Mouse (Mus musculus) forebrain, postnatal 0 days (tissue): ENCODE data around the gene Mtmr4. TPM values are rescaled to one million over a fixed set of nuclear protein-coding genes. Genes with fewer than 3 reads are reported as not detected.

ENCODE experiments used
- ATAC-seq: fragments of 200-750 bp; cut with Nextera tagmentation; 2 replicates; pipeline ENCODE4 v1.8.0; 2017; ENCODE audit warnings: mild to moderate bottlenecking, moderate library complexity
- DNase-seq: peaks from one replicate; pipeline ENCODE4 v3.0.0-alpha.2; 2015
- H3K27ac ChIP-seq: fragments of 300-500 bp; sonication (generic); 2 replicates; pipeline ENCODE4 v1.5.1; 2014; ENCODE audit warnings: low read depth, mild to moderate bottlenecking, antibody characterized with exemption, low read length, moderate library complexity, mixed read lengths
- H3K27me3 ChIP-seq: fragments of 300-500 bp; sonication (generic); 2 replicates; pipeline ENCODE4 v1.6.1; 2014; ENCODE audit warnings: mild to moderate bottlenecking, low read length, mixed read lengths; ENCODE audit not compliant: insufficient read depth
- H3K36me3 ChIP-seq: fragments of 300-500 bp; sonication (generic); 2 replicates; pipeline ENCODE4 v1.6.1; 2014; ENCODE audit warnings: mild to moderate bottlenecking, moderate library complexity; ENCODE audit not compliant: insufficient read depth
- H3K4me1 ChIP-seq: fragments of 300-500 bp; sonication (generic); 2 replicates; pipeline ENCODE4 v1.6.1; 2014; ENCODE audit warnings: antibody characterized with exemption; ENCODE audit not compliant: insufficient read depth
- H3K4me2 ChIP-seq: fragments of 300-500 bp; sonication (generic); 2 replicates; pipeline ENCODE4 v1.6.1; 2014; ENCODE audit warnings: low read depth, mild to moderate bottlenecking, moderate library complexity
- H3K4me3 ChIP-seq: fragments of 300-500 bp; sonication (generic); 2 replicates; pipeline ENCODE4 v1.5.1; 2014; ENCODE audit warnings: low read depth, low read length, mixed read lengths
- H3K9ac ChIP-seq: fragments of 300-500 bp; sonication (generic); 2 replicates; pipeline ENCODE4 v1.6.1; 2014; ENCODE audit warnings: mild to moderate bottlenecking
- H3K9me3 ChIP-seq: fragments of 300-500 bp; sonication (generic); 2 replicates; pipeline ENCODE4 v1.6.1; 2016; ENCODE audit warnings: low read length
- CTCF ChIP-seq: sonication (generic); IDR thresholded peaks from 2 replicates; pipeline ENCODE4 v1.5.1; 2016; ENCODE audit warnings: antibody characterized with exemption, control low read depth, low read depth
- WGBS: fragments of 180-500 bp; shearing (Covaris S2); extraction: QIAGEN DNeasy Blood & Tissue Kit; methylation state at CpG from one replicate; pipeline ENCODE4 v1.1.7; 2014; 5-methylcytosine and 5-hydroxymethylcytosine counted together
- polyA plus RNA-seq: library from polyadenylated mRNA; unstranded; fragments of >200 nt; fragmentation: Nextera tagmentation; extraction: Ambion mirVana; gene quantifications from 2 replicates; pipeline ENCODE4 v1.2.1, GENCODE M21; 2015
- total RNA-seq: library from RNA; depleted of rRNA; stranded (reverse); fragments of >200 nt; gene quantifications from 2 replicates; pipeline ENCODE4 v1.2.3, GENCODE M21; 2014; rRNA removed

Gene Mtmr4
- total RNA-seq (85.6 and 86.3 TPM in 2 replicates), polyA plus RNA-seq (28.7 and 32.7 TPM in 2 replicates)

GRCm38 (mm10) chr11:87591526-87592353, at the start of gene Mtmr4:
Mtmr4 (plus strand) TSS chr11:87592162.
- Histone ChIP-seq H3K27ac (peak within 1 kb of the TSS; percentile 89), H3K9me3 (no peaks in the 10 kb centered on the region), H3K27me3 (no peaks in the 10 kb centered on the region), H3K4me3 (peak within 1 kb of the TSS; percentile 83), H3K36me3 (0 out of 2 replicates have a peak, but pooled peaks cover 2% of the 10 kb centered on the region), H3K9ac (peak within 1 kb of the TSS; percentile 71), H3K4me2 (peak within 1 kb of the TSS; percentile 76), H3K4me1 (peaks cover 13% of the 10 kb centered on the region; the same call in 1 of the 2 replicates)
- DNase-seq (peak; percentile 100), ATAC-seq (peak; percentile 97)
- WGBS, result 1% methylated on average over 61 of the region's 61 CpGs
- peak; percentile 34; the same call in 1 of the 2 replicates for TF ChIP-seq CTCF

- no peaks in the 10 kb centered on the region for H3K9me3 ChIP-seq
- no peak overlapping the region for H3K4me3 ChIP-seq
- DNase-seq (no peak), ATAC-seq (no peak)
- H3K9ac ChIP-seq, result no peak overlapping the region
- H3K27ac ChIP-seq, result no peak overlapping the region
- H3K4me2 ChIP-seq, result no peak overlapping the region
- WGBS, result 46% methylated on average over 8 of the region's 8 CpGs
- no peaks in the 10 kb centered on the region for H3K36me3 ChIP-seq
- no peaks in the 10 kb centered on the region for H3K4me1 ChIP-seq
- H3K27me3 ChIP-seq, result no peaks in the 10 kb centered on the region
- no peak for TF ChIP-seq CTCF
Observed at GRCm38 (mm10) chr11:87542285-87542684, 49.7 kb upstream of the Mtmr4 start.

- no peak for ATAC-seq
- Histone ChIP-seq H3K4me2 (no peak overlapping the region), H3K27me3 (no peaks in the 10 kb centered on the region), H3K9ac (no peak overlapping the region), H3K4me1 (no peaks in the 10 kb centered on the region), H3K9me3 (no peaks in the 10 kb centered on the region), H3K36me3 (no peaks in the 10 kb centered on the region), H3K4me3 (no peak overlapping the region), H3K27ac (no peak overlapping the region)
- WGBS, result 46% methylated on average over 3 of the region's 3 CpGs
- no peak for TF ChIP-seq CTCF
- no peak for DNase-seq
Observed at GRCm38 (mm10) chr11:87542906-87543305, 49.1 kb upstream of the Mtmr4 start.

- H3K27ac ChIP-seq, result no peak overlapping the region
- no peaks in the 10 kb centered on the region for H3K4me1 ChIP-seq
- no peak overlapping the region for H3K9ac ChIP-seq
- no peaks in the 10 kb centered on the region for H3K27me3 ChIP-seq
- H3K4me2 ChIP-seq, result no peak overlapping the region
- no peak overlapping the region for H3K4me3 ChIP-seq
- TF ChIP-seq CTCF, result no peak
- H3K9me3 ChIP-seq, result no peaks in the 10 kb centered on the region
- ATAC-seq, result no peak
- no peaks in the 10 kb centered on the region for H3K36me3 ChIP-seq
- no peak for DNase-seq
- 77% methylated on average over 4 of the region's 4 CpGs for WGBS
Observed at GRCm38 (mm10) chr11:87553342-87553741, 38.6 kb upstream of the Mtmr4 start.

- no peak overlapping the region for H3K9ac ChIP-seq
- no peak for TF ChIP-seq CTCF
- no peaks in the 10 kb centered on the region for H3K9me3 ChIP-seq
- WGBS, result 26% methylated on average over 5 of the region's 5 CpGs
- no peaks in the 10 kb centered on the region for H3K27me3 ChIP-seq
- H3K4me3 ChIP-seq, result no peak overlapping the region
- H3K36me3 ChIP-seq, result no peaks in the 10 kb centered on the region
- ATAC-seq, result no peak
- H3K27ac ChIP-seq, result no peak overlapping the region
- H3K4me1 ChIP-seq, result no peaks in the 10 kb centered on the region
- H3K4me2 ChIP-seq, result no peak overlapping the region
- DNase-seq, result no peak
Observed at GRCm38 (mm10) chr11:87554386-87554785, 37.6 kb upstream of the Mtmr4 start.

GRCm38 (mm10) chr11:87555106-87555703, 36.8 kb upstream of the Mtmr4 start:
- no peak overlapping the region for H3K9ac ChIP-seq
- no peak for TF ChIP-seq CTCF
- H3K4me2 ChIP-seq, result no peak overlapping the region
- DNase-seq (no peak), ATAC-seq (no peak)
- WGBS, result 28% methylated on average over 2 of the region's 2 CpGs
- no peaks in the 10 kb centered on the region for H3K4me1 ChIP-seq
- H3K4me3 ChIP-seq, result no peak overlapping the region
- H3K27me3 ChIP-seq, result no peaks in the 10 kb centered on the region
- H3K9me3 ChIP-seq, result no peaks in the 10 kb centered on the region
- no peaks in the 10 kb centered on the region for H3K36me3 ChIP-seq
- no peak overlapping the region for H3K27ac ChIP-seq

- Histone ChIP-seq H3K27ac (no peak overlapping the region), H3K4me2 (no peak overlapping the region), H3K9ac (no peak overlapping the region), H3K9me3 (no peaks in the 10 kb centered on the region), H3K36me3 (no peaks in the 10 kb centered on the region), H3K27me3 (no peaks in the 10 kb centered on the region), H3K4me1 (no peaks in the 10 kb centered on the region), H3K4me3 (no peak overlapping the region)
- WGBS, result 74% methylated on average over 6 of the region's 6 CpGs
- TF ChIP-seq CTCF, result no peak
- ATAC-seq (no peak), DNase-seq (no peak)
Observed at GRCm38 (mm10) chr11:87561208-87561607, 30.8 kb upstream of the Mtmr4 start.
